In the genomic region with DNA sequence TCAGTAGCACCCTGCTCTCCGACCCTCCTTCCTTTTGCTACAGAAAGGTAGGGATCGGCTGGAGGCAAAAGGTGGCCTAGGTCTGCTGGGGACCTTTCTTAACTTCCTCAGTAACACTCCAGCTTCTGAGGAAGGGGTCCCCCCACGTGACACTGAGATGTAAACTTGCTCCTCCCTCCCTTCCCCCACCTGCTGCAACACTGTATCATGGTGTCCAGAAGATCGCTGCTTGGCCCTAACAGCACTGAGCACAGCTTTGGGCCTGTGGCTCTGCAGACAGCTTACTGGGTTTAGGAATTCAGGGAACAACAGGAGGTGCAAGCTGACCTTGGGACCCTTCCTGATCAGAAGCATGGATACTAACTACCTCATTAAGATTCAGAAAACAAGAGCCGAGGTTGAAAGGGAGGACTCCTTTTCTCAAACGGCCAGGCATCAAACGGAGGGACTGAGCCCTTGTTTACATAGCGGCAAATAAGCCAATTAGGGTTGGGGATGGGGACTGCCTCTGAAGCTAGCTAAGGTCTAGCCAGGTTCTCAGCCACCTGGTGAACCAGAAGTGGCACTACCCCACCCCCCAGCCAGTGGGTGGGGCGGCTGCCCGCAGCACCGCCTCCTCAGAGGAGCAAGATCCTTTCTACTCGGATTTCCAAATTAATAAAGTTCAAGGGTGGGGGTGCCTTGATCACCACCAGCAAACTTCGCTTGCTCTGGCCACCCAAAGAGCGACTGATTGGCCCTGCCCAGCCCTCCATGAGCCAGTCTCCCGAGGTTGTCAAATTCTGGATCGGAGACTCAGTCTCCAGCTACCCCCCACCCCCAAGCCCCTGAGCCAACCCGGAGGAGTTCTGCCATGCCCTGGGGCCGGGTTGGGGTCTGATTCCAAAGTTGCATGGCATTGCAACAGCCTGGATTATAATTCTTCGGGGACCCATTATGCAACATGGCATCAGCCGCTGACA, we compare ENCODE assay signal across 8 mouse cellular contexts. TPM values are rescaled to one million over a fixed set of nuclear protein-coding genes. Genes with fewer than 3 reads are reported as not detected.
DNase-seq lines count a peak whose midpoint lies in the region; ATAC-seq and TF ChIP-seq lines count a peak whose summit lies in the region.

No protein-coding gene starts in this region.

- H3K36me3 ChIP-seq in heart, embryonic 14.5 days (ENCODE audit: control insufficient read depth, insufficient read depth, low read length): peaks cover 37% of the 10 kb centered on the region
- peaks cover 18% of the 10 kb centered on the region for H3K36me3 ChIP-seq in hindbrain, postnatal 0 days (ENCODE audit: insufficient read depth, low read length)
- H3K36me3 ChIP-seq in liver, postnatal 0 days (replicated peaks; ENCODE audit: insufficient read depth, low read length): peaks cover 24% of the 10 kb centered on the region

- ATAC-seq in heart, embryonic 14.5 days (ENCODE audit: insufficient number of reproducible peaks, insufficient read depth, low FRiP score, low read depth): no peak
- ATAC-seq in hindbrain, postnatal 0 days: no peak
- no peak for ATAC-seq in liver, postnatal 0 days

- WGBS in heart, embryonic 14.5 days: 49% methylated on average over 20 of the region's 20 CpGs
- 25% methylated on average over 20 of the region's 20 CpGs for WGBS in hindbrain, postnatal 0 days
- WGBS in liver, postnatal 0 days (ENCODE audit: insufficient replicate concordance): 37% methylated on average over 20 of the region's 20 CpGs

- H3K27me3 ChIP-seq in heart, embryonic 14.5 days (ENCODE audit: control insufficient read depth, insufficient read depth, low read length): peaks cover 10% of the 10 kb centered on the region
- 0 out of 2 replicates have a peak, but pooled peaks cover 6% of the 10 kb centered on the region for H3K27me3 ChIP-seq in hindbrain, postnatal 0 days (ENCODE audit: insufficient read depth, low read length)
- H3K27me3 ChIP-seq in liver, postnatal 0 days (ENCODE audit: insufficient read depth, low read length): peaks cover 13% of the 10 kb centered on the region

- peak overlapping the region; percentile 95 for H3K4me2 ChIP-seq in heart, embryonic 14.5 days (ENCODE audit: low read length)
- H3K4me2 ChIP-seq in hindbrain, postnatal 0 days (ENCODE audit: low read depth, low read length): peak overlapping the region; percentile 94
- peak overlapping the region; percentile 77 for H3K4me2 ChIP-seq in liver, postnatal 0 days (ENCODE audit: low read depth, low read length)

- peak overlapping the region; percentile 97; the same call in 1 of the 2 replicates for H3K9ac ChIP-seq in heart, embryonic 14.5 days (ENCODE audit: low read length)
- peak overlapping the region; percentile 86; the same call in 1 of the 2 replicates for H3K9ac ChIP-seq in hindbrain, postnatal 0 days (replicated peaks; ENCODE audit: low read length)
- no peak overlapping the region for H3K9ac ChIP-seq in liver, postnatal 0 days (replicated peaks)

- DNase-seq in heart, postnatal 14 days: no peak
- no peak for DNase-seq in hindbrain, postnatal 0 days (ENCODE audit: low spot score)
- DNase-seq in liver, postnatal 0 days: no peak
- peak; percentile 45 for DNase-seq in retina, embryonic 14.5 days (ENCODE audit: low spot score)
- no peak for DNase-seq in ovary, adult 18-20 months (ENCODE audit: low spot score)
- DNase-seq in left cerebral cortex, postnatal 10 days (ENCODE audit: extremely low spot score in 1 of 2, low spot score in 2 of 2): no peak

- no peak for TF ChIP-seq EP300 in liver, postnatal 0 days (IDR thresholded peaks at IDR 0.05; ENCODE audit: low read depth)

- intact Hi-C loops in heart, postnatal 14 days (cut with DNase I): no loop called here
- intact Hi-C loops in left cerebral cortex, postnatal 10 days (cut with DNase I): no loop called here

- H3K4me3 ChIP-seq in heart, embryonic 14.5 days (ENCODE audit: control insufficient read depth in 1 of 2, insufficient read depth in 1 of 2, low read depth in 1 of 2, low read length in 2 of 2): peak overlapping the region in 1 of 2 experiments; percentile 94; a peak in 1 of 4 replicates
- peak overlapping the region; percentile 99 for H3K4me3 ChIP-seq in cortical plate, adult 2 months (ENCODE audit: insufficient read depth, low read length)
- H3K4me3 ChIP-seq in hindbrain, postnatal 0 days (ENCODE audit: low read length): peak overlapping the region; percentile 72
- H3K4me3 ChIP-seq in liver, postnatal 0 days (ENCODE audit: low read depth, low read length): peak overlapping the region; percentile 89; the same call in 1 of the 2 replicates

- no peak for TF ChIP-seq POLR2A in cortical plate, adult 2 months (IDR thresholded peaks at IDR 0.05; ENCODE audit: extremely low read depth, insufficient read depth, low read length)

- no peaks in the 10 kb centered on the region for H3K9me3 ChIP-seq in heart, embryonic 14.5 days (ENCODE audit: control insufficient read depth, low read length)
- H3K9me3 ChIP-seq in hindbrain, postnatal 0 days (ENCODE audit: low read length): no peaks in the 10 kb centered on the region
- H3K9me3 ChIP-seq in liver, postnatal 0 days (ENCODE audit: low read length): no peaks in the 10 kb centered on the region

- TF ChIP-seq CTCF in cortical plate, adult 2 months (IDR thresholded peaks at IDR 0.05; ENCODE audit: extremely low read depth, insufficient read depth, low read length): no peak
- no peak for TF ChIP-seq CTCF in hindbrain, postnatal 0 days (IDR thresholded peaks at IDR 0.05; ENCODE audit: low read depth)
- no peak for TF ChIP-seq CTCF in liver, postnatal 0 days (IDR thresholded peaks at IDR 0.05; ENCODE audit: low read depth)

- H3K27ac ChIP-seq in heart, embryonic 14.5 days (replicated peaks in 1 of 2; ENCODE audit: control insufficient read depth in 1 of 2, insufficient read depth in 1 of 2, low read depth in 2 of 2, low read length in 2 of 2): no peak overlapping the region
- H3K27ac ChIP-seq in cortical plate, adult 2 months (ENCODE audit: insufficient read depth, low read length): no peak overlapping the region
- H3K27ac ChIP-seq in hindbrain, postnatal 0 days: no peak overlapping the region
- no peak overlapping the region for H3K27ac ChIP-seq in liver, postnatal 0 days (ENCODE audit: low read depth)

- peaks cover 43 to 68% of the 10 kb centered on the region in 2 experiments for H3K4me1 ChIP-seq in heart, embryonic 14.5 days (ENCODE audit: control insufficient read depth in 2 of 2, insufficient read depth in 2 of 2, low read length in 2 of 2)
- H3K4me1 ChIP-seq in cortical plate, adult 2 months (ENCODE audit: control insufficient read depth, insufficient read depth, low read length): peaks cover 2% of the 10 kb centered on the region; the same call in 1 of the 2 replicates
- H3K4me1 ChIP-seq in hindbrain, postnatal 0 days (ENCODE audit: insufficient read depth, low read length): peaks cover 39% of the 10 kb centered on the region
- H3K4me1 ChIP-seq in liver, postnatal 0 days (ENCODE audit: insufficient read depth): peaks cover 63% of the 10 kb centered on the region

RNA-seq across cellular contexts. Expression of a gene that starts 3.1 kb away (rescaled TPM):
- 6.5 and 9.2 TPM in 2 replicates for polyA plus RNA-seq in heart, embryonic 14.5 days (2014; fragmentation: Nextera tagmentation; extraction: Ambion mirVana)
- total RNA-seq in heart, postnatal 14 days (2021): 10 to 100 TPM; 15.2 to 17.8 TPM
- 45.3 and 47.5 TPM in 2 replicates for polyA plus RNA-seq in cortical plate, adult 2 months (2012; rRNA removed)
- 33.6 and 41.3 TPM in 2 replicates for total RNA-seq in hindbrain, postnatal 0 days (2014; rRNA removed)
- polyA plus RNA-seq in hindbrain, postnatal 0 days (2015; fragmentation: Nextera tagmentation; extraction: Ambion mirVana): 22.4 and 23.7 TPM in 2 replicates
- polyA plus RNA-seq in liver, postnatal 0 days (2015; fragmentation: Nextera tagmentation; extraction: Ambion mirVana): 2.8 and 4.7 TPM in 2 replicates
- total RNA-seq in left cerebral cortex, postnatal 10 days (2021): 10 to 100 TPM; 54.4 to 56.9 TPM

RNA-seq across cellular contexts. Expression of a gene that starts 42.1 kb away (rescaled TPM):
- polyA plus RNA-seq in heart, embryonic 14.5 days (2014; fragmentation: Nextera tagmentation; extraction: Ambion mirVana): 9.3 and 9.6 TPM in 2 replicates
- 1 to 10 TPM; 6.0 to 6.1 TPM for total RNA-seq in heart, postnatal 14 days (2021)
- polyA plus RNA-seq in cortical plate, adult 2 months (2012; rRNA removed): 6.0 and 7.4 TPM in 2 replicates
- total RNA-seq in hindbrain, postnatal 0 days (2014; rRNA removed): 10.0 and 11.4 TPM in 2 replicates
- polyA plus RNA-seq in hindbrain, postnatal 0 days (2015; fragmentation: Nextera tagmentation; extraction: Ambion mirVana): 6.5 and 7.6 TPM in 2 replicates
- polyA plus RNA-seq in liver, postnatal 0 days (2015; fragmentation: Nextera tagmentation; extraction: Ambion mirVana): 3.1 and 3.9 TPM in 2 replicates
- 10 to 100 TPM; 11.3 to 15.3 TPM for total RNA-seq in left cerebral cortex, postnatal 10 days (2021)
